Mouse (Mus musculus) CH12.LX (cell line): ENCODE results near the gene Rsph6a. TPM values are rescaled to one million over a fixed set of nuclear protein-coding genes. Genes with fewer than 3 reads are reported as not detected.

Experiments
- DNase-seq: peaks from one replicate; pipeline ENCODE4 v3.0.0-alpha.2; 2013; ENCODE audit errors: extremely low read depth
- H3K27ac ChIP-seq: 2 replicates; pipeline ENCODE4 v1.5.1; 2012; ENCODE audit warnings: low read depth, mild to moderate bottlenecking, control low read depth, moderate library complexity; ENCODE audit not compliant: insufficient read depth
- H3K27me3 ChIP-seq: replicated peaks from 2 replicates; pipeline ENCODE3; 2012; ENCODE audit warnings: inconsistent platforms
- H3K36me3 ChIP-seq, 2 experiments: replicated peaks in 1 of 2; 2 replicates each; pipeline versions ENCODE3 to v1.6.1; 2012; ENCODE audit warnings: inconsistent platforms in 1 of 2, low read length in 1 of 2, mild to moderate bottlenecking in 1 of 2, mixed read lengths in 1 of 2, moderate library complexity in 1 of 2; ENCODE audit not compliant: control insufficient read depth in 1 of 2, insufficient read depth in 1 of 2
- H3K4me1 ChIP-seq, 2 experiments: 2 replicates each; pipeline ENCODE4 v1.6.1; 2012; ENCODE audit warnings: inconsistent platforms in 1 of 2, moderate library complexity in 1 of 2; ENCODE audit not compliant: insufficient read depth in 2 of 2, control insufficient read depth in 1 of 2
- H3K4me2 ChIP-seq: 2 replicates; pipeline ENCODE4 v1.6.1; 2012; ENCODE audit warnings: low read depth, mild to moderate bottlenecking, control low read depth; ENCODE audit not compliant: poor library complexity, insufficient read depth, severe bottlenecking
- H3K4me3 ChIP-seq, 3 experiments: fragments of 150-350 bp in 1 of 3; sonication (generic) in 1 of 3; replicated peaks in 1 of 3; 2 replicates each; pipeline versions ENCODE3 to v1.5.1; 2011 to 2012; ENCODE audit warnings: low read depth in 2 of 3, low read length in 2 of 3, mild to moderate bottlenecking in 2 of 3, moderate library complexity in 2 of 3, control low read depth in 1 of 3, improper control_type of control experiment in 1 of 3, inconsistent platforms in 1 of 3, mixed read lengths in 1 of 3; ENCODE audit not compliant: poor library complexity in 1 of 3
- H3K79me2 ChIP-seq: replicated peaks from 2 replicates; pipeline ENCODE4 v1.6.1; 2012; ENCODE audit warnings: mild to moderate bottlenecking, moderate library complexity; ENCODE audit not compliant: control insufficient read depth, poor library complexity, insufficient read depth, severe bottlenecking; ENCODE audit errors: extremely low read depth
- H3K9ac ChIP-seq: 2 replicates; pipeline ENCODE4 v1.6.1; 2012; ENCODE audit warnings: low read depth, mild to moderate bottlenecking, control low read depth, moderate library complexity; ENCODE audit not compliant: insufficient read depth
- H3K9me3 ChIP-seq: replicated peaks from 2 replicates; pipeline ENCODE3; 2012; ENCODE audit warnings: low read length, inconsistent platforms, mixed read lengths
- BHLHE40 ChIP-seq: IDR thresholded peaks from 2 replicates; pipeline ENCODE4 v1.6.1; 2011; ENCODE audit warnings: mild to moderate bottlenecking, low read depth, low read length, improper control_type of control experiment
- CHD1 ChIP-seq: IDR thresholded peaks from 2 replicates; pipeline ENCODE4 v1.6.1; 2012; ENCODE audit warnings: low read depth, low read length, improper control_type of control experiment, inconsistent platforms
- CHD2 ChIP-seq: IDR thresholded peaks from 2 replicates; pipeline ENCODE4 v1.6.1; 2011; ENCODE audit warnings: low read length, improper control_type of control experiment
- CTCF ChIP-seq, 2 experiments: IDR thresholded peaks in 1 of 2; conservative IDR thresholded peaks in 1 of 2; 2 replicates each; pipeline ENCODE4 v1.5.1; 2011 to 2012; ENCODE audit warnings: low read depth in 2 of 2, low read length in 2 of 2, improper control_type of control experiment in 1 of 2, inconsistent platforms in 1 of 2, mild to moderate bottlenecking in 1 of 2, moderate library complexity in 1 of 2
- ELF1 ChIP-seq: IDR thresholded peaks from 2 replicates; pipeline ENCODE4 v1.6.1; 2014; ENCODE audit warnings: low read depth, mild to moderate bottlenecking, inconsistent platforms, low read length, improper control_type of control experiment
- EP300 ChIP-seq: IDR thresholded peaks from 2 replicates; pipeline ENCODE4 v1.6.1; 2011; ENCODE audit warnings: low read length, improper control_type of control experiment
- GABPA ChIP-seq: IDR thresholded peaks from 2 replicates; pipeline ENCODE4 v1.6.1; 2012; ENCODE audit warnings: low read depth, low read length, improper control_type of control experiment, inconsistent platforms; ENCODE audit not compliant: insufficient replicate concordance
- KAT2A ChIP-seq: IDR thresholded peaks from 2 replicates; pipeline ENCODE4 v1.6.1; 2012; ENCODE audit warnings: low read length, improper control_type of control experiment, inconsistent platforms; ENCODE audit not compliant: insufficient replicate concordance
- MAZ ChIP-seq: IDR thresholded peaks from 2 replicates; pipeline ENCODE4 v1.6.1; 2012; ENCODE audit warnings: low read depth, mild to moderate bottlenecking, inconsistent platforms, low read length, improper control_type of control experiment, moderate library complexity
- MXI1 ChIP-seq: IDR thresholded peaks from 2 replicates; pipeline ENCODE4 v1.6.1; 2011; ENCODE audit warnings: mild to moderate bottlenecking, low read depth, low read length, improper control_type of control experiment
- NRF1 ChIP-seq: IDR thresholded peaks from 2 replicates; pipeline ENCODE4 v1.6.1; 2014; ENCODE audit warnings: low read depth, mild to moderate bottlenecking, inconsistent platforms, low read length, improper control_type of control experiment, moderate library complexity
- PAX5 ChIP-seq: IDR thresholded peaks from 2 replicates; pipeline ENCODE4 v1.6.1; 2012; ENCODE audit warnings: low read length, inconsistent platforms, mixed read lengths
- POLR2A ChIP-seq: IDR thresholded peaks from 2 replicates; pipeline ENCODE4 v1.6.1; 2011; ENCODE audit warnings: low read depth, mild to moderate bottlenecking, improper control_type of control experiment, low read length
- POLR2AphosphoS2 ChIP-seq: IDR thresholded peaks from 2 replicates; pipeline ENCODE4 v1.6.1; 2011; ENCODE audit warnings: low read depth, low read length, improper control_type of control experiment
- RAD21 ChIP-seq: IDR thresholded peaks from 2 replicates; pipeline ENCODE4 v1.6.1; 2011; ENCODE audit warnings: low read depth, mild to moderate bottlenecking, low read length, improper control_type of control experiment, moderate library complexity
- SMC3 ChIP-seq: IDR thresholded peaks from 2 replicates; pipeline ENCODE4 v1.6.1; 2011; ENCODE audit warnings: low read depth, low read length, improper control_type of control experiment
- TBP ChIP-seq: conservative IDR thresholded peaks from 2 replicates; pipeline ENCODE4 v1.6.1; 2011; ENCODE audit warnings: low read depth, low read length, improper control_type of control experiment
- USF1 ChIP-seq: IDR thresholded peaks from 2 replicates; pipeline ENCODE4 v1.6.1; 2014; ENCODE audit warnings: low read depth, mild to moderate bottlenecking, inconsistent platforms, low read length, improper control_type of control experiment
- USF2 ChIP-seq: conservative IDR thresholded peaks from 2 replicates; pipeline ENCODE4 v1.6.1; 2011; ENCODE audit warnings: low read depth, low read length, improper control_type of control experiment
- ZC3H11A ChIP-seq: IDR thresholded peaks from 2 replicates; pipeline ENCODE4 v1.6.1; 2012; ENCODE audit warnings: low read depth, mild to moderate bottlenecking, inconsistent platforms, low read length, improper control_type of control experiment
- ZKSCAN1 ChIP-seq: IDR thresholded peaks from 2 replicates; pipeline ENCODE4 v1.6.1; 2012; ENCODE audit warnings: low read depth, inconsistent platforms, low read length, improper control_type of control experiment, borderline replicate concordance
- dilution Hi-C: fragments of 300-500 bp; cut with MboI; formaldehyde crosslinking; loops from 2 replicates; pipeline ENCODE4 v1.14.3; 2020; ENCODE audit warnings: low sequenced_read_pairs; ENCODE audit not compliant: extremely low pct_unique_long_range_greater_than_20kb, extremely low pct_ligation_motif_present
- in situ Hi-C: fragments of 300-500 bp; cut with MboI; formaldehyde crosslinking; loops from 3 replicates; pipeline ENCODE4 v1.14.3; 2019; ENCODE audit warnings: low sequenced_read_pairs, low pct_ligation_motif_present, low pct_unique_long_range_greater_than_20kb, mixed read lengths
- polyA plus RNA-seq: library from polyadenylated mRNA; unstranded; fragments of >175 nt; gene quantifications from 2 replicates; pipeline ENCODE4 v1.2.1, GENCODE M21; 2012; ENCODE audit warnings: low read depth; ENCODE audit not compliant: insufficient read length
- total RNA-seq, 2 experiments: library from RNA; depleted of rRNA; stranded (reverse); fragments of 300-350 nt in 1 of 2; fragments of >200 nt in 1 of 2; gene quantifications; 2 replicates each; pipeline ENCODE4 v1.2.3; 2012 to 2014

The Rsph6a gene
- total and polyA plus RNA-seq, 3 experiments: 0.25 TPM; not detected in 2

- dilution Hi-C loops (no loop called here), in situ Hi-C loops (no loop called here)
- Histone ChIP-seq H3K36me3 (no peaks in the 10 kb centered on the region), H3K4me1 (peaks cover 20 to 49% of the 10 kb centered on the region in 2 experiments), H3K4me3 (no peak overlapping the region), H3K9ac (no peak overlapping the region), H3K27me3 (peaks cover 85% of the 10 kb centered on the region), H3K9me3 (no peaks in the 10 kb centered on the region), H3K4me2 (peak overlapping the region; percentile 79), H3K79me2 (no peaks in the 10 kb centered on the region), H3K27ac (no peak overlapping the region)
- TF ChIP-seq BHLHE40 (no peak), TBP (no peak), ZKSCAN1 (no peak), NRF1 (no peak), MAZ (no peak), CHD2 (no peak), KAT2A (no peak), POLR2A (no peak), ELF1 (no peak), PAX5 (no peak), ZC3H11A (no peak), USF1 (no peak), POLR2AphosphoS2 (no peak), MXI1 (no peak), EP300 (no peak), CHD1 (no peak), GABPA (no peak)
- DNase-seq: no peak
Measured at GRCm38 (mm10) chr7:19086760-19087159, 32.3 kb downstream of the Rsph6a start.

DNA sequence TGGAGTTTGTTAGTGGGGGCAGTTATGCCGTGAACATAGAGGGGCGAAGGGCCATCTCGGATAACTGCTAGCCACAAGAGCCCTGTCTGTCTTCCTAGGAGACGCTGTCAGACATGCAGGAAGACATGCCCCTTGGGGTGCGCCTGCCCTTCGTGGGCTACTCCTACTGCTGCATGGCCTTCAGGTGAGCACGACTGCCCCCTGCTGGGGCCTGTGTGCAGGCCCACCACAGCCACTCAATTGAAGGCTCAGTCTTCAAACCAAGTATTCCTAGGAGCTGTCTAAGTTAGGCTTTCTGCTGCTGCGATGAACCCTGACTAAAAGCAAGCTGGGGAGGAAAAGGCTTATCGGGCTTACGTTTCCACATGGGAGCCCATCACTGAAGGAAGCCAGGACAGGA lies 34.3 kb downstream of the Rsph6a start:
- TF ChIP-seq GABPA (no peak), POLR2A (no peak), CTCF (conservative IDR thresholded peaks at IDR 0.05 in 1 of 2, IDR thresholded peaks at IDR 0.05 in 1 of 2; ENCODE audit: low read depth in 2 of 2, low read length in 2 of 2) (peak; percentile 56 to 94), CHD2 (no peak), POLR2AphosphoS2 (no peak), USF2 (no peak), SMC3 (peak; percentile 88), RAD21 (peak; percentile 74)
- TF ChIP-seq, all 38 proteins: peak for 3
- peak; percentile 66 for DNase-seq
- in situ Hi-C loops: no loop called here
- dilution Hi-C loops: no loop called here
- H3K79me2 ChIP-seq: no peaks in the 10 kb centered on the region
- H3K36me3 ChIP-seq: no peaks in the 10 kb centered on the region
- peaks cover 77% of the 10 kb centered on the region for H3K27me3 ChIP-seq
- no peaks in the 10 kb centered on the region for H3K9me3 ChIP-seq
- no peak overlapping the region for H3K4me3 ChIP-seq
- no peak overlapping the region for H3K9ac ChIP-seq
- H3K4me1 ChIP-seq: peaks cover 21 to 43% of the 10 kb centered on the region in 2 experiments
- no peak overlapping the region for H3K27ac ChIP-seq
- H3K4me2 ChIP-seq: no peak overlapping the region
